Mouse (Mus musculus): Measurements from ENCODE around the gene Mfap3l. TPM values are rescaled to one million over a fixed set of nuclear protein-coding genes. Genes with fewer than 3 reads are reported as not detected.
"Not testable (repeated sequence)": the region's sequence is repeated elsewhere in the genome, so short reads cannot be mapped to it uniquely, and the experiment has no call there.

Mfap3l gene
- polyA plus RNA-seq (2014; fragmentation: Nextera tagmentation; extraction: Ambion mirVana): 1.4 and 1.6 TPM in 2 replicates

DNA sequence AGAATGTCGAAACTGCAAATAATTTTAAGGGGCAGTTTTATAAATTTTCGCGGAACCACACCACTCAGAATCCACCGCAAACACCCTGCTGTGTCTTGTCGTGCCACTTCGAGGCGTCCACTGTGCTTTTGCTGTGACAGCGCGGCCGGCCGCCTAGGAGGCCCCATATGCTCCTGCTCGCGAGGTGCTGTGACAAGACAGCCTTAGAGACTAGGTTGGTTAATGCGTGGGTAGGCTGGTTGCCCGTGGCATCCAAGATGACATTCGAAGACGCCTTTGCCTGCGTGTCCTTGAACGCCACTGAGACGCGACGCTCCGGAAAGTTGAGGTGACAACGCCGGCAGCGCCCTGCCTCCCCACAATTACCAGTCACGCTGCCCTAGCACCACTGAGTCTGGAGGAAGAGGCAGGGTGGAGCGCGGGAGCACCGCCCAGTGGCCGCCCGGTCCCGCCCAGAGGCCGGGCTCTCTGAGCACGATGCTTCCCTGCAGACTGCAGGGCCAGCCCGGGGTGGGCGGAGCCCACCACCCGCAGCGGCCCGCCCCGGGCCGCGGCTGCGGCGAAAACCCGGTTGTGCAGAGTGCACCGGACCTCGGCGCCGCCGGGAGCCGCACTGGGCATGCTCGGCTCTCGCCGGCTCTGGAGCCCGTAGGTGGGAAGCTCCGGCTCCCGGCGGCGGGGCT is at the start of gene Mfap3l:
Gene Mfap3l (plus strand): TSS at position 578 of the 683 bp plus-strand sequence.
- Histone ChIP-seq H3K27ac (ENCODE audit: low read length) (no peak within 1 kb of the TSS), H3K4me1 (ENCODE audit: control insufficient read depth, insufficient read depth, low read length) (no peaks in the 10 kb centered on the region), H3K9ac (replicated peaks; ENCODE audit: low read depth, low read length) (peak within 1 kb of the TSS; percentile 42), H3K4me3 (ENCODE audit: low read depth, low read length) (peak within 1 kb of the TSS; percentile 54), H3K4me2 (replicated peaks; ENCODE audit: low read depth, low read length) (peak within 1 kb of the TSS; percentile 99), H3K36me3 (ENCODE audit: control insufficient read depth, insufficient read depth, low read length) (no peaks in the 10 kb centered on the region), H3K9me3 (ENCODE audit: control insufficient read depth, low read depth, low read length) (no peaks in the 10 kb centered on the region), H3K27me3 (ENCODE audit: control insufficient read depth, insufficient read depth, low read length) (0 out of 2 replicates have a peak, but pooled peaks cover 8% of the 10 kb centered on the region)
- peak; percentile 99 for ATAC-seq (ENCODE audit: insufficient number of reproducible peaks, insufficient read depth, low FRiP score, low read depth)
- 1% methylated on average over 56 of the region's 60 CpGs for WGBS

DNA sequence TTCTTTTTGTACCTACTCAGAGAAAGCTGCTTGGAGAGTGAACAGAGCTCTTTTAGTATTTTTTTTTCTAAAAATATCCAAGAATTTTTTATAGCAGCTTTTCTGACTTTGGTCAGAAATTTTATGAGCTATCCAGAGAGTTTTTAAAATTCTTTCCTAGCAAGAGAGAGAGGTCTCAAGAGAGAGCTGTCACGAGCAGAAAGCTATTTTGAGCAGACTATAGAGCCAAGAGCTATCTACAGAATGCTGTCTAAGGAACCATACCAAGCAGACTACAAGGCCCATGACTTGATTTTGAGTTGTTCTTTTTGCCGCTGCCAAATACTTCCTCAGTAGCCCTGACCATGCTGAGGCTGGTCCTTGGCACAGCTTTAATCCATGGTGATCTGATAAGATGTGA is 49.3 kb upstream of the Mfap3l start:
- ATAC-seq (ENCODE audit: insufficient number of reproducible peaks, insufficient read depth, low FRiP score, low read depth): no peak
- Histone ChIP-seq H3K9me3 (ENCODE audit: control insufficient read depth, low read depth, low read length) (no peaks in the 10 kb centered on the region), H3K4me1 (ENCODE audit: control insufficient read depth, insufficient read depth, low read length) (no peaks in the 10 kb centered on the region), H3K27ac (ENCODE audit: low read length) (no peak overlapping the region), H3K4me3 (ENCODE audit: low read depth, low read length) (no peak overlapping the region), H3K9ac (replicated peaks; ENCODE audit: low read depth, low read length) (no peak overlapping the region), H3K4me2 (replicated peaks; ENCODE audit: low read depth, low read length) (no peak overlapping the region), H3K36me3 (ENCODE audit: control insufficient read depth, insufficient read depth, low read length) (no peaks in the 10 kb centered on the region), H3K27me3 (ENCODE audit: control insufficient read depth, insufficient read depth, low read length) (no peaks in the 10 kb centered on the region)
- WGBS: 81% methylated on average over 2 of the region's 2 CpGs

- H3K9me3 ChIP-seq (ENCODE audit: control insufficient read depth, low read depth, low read length); H3K4me3 ChIP-seq (ENCODE audit: low read depth, low read length); H3K27ac ChIP-seq (ENCODE audit: low read length); H3K4me1 ChIP-seq (ENCODE audit: control insufficient read depth, insufficient read depth, low read length); ATAC-seq (ENCODE audit: insufficient number of reproducible peaks, insufficient read depth, low FRiP score, low read depth); H3K36me3 ChIP-seq (ENCODE audit: control insufficient read depth, insufficient read depth, low read length); H3K4me2 ChIP-seq (replicated peaks; ENCODE audit: low read depth, low read length); H3K27me3 ChIP-seq (ENCODE audit: control insufficient read depth, insufficient read depth, low read length); H3K9ac ChIP-seq (replicated peaks; ENCODE audit: low read depth, low read length): not testable (repeated sequence)
- 82% methylated on average over 28 of the region's 29 CpGs for WGBS
Measured at GRCm38 (mm10) chr8:60591352-60592105, 41.1 kb upstream of the Mfap3l start.

- no peak overlapping the region for H3K4me3 ChIP-seq (ENCODE audit: low read depth, low read length)
- H3K36me3 ChIP-seq (ENCODE audit: control insufficient read depth, insufficient read depth, low read length): no peaks in the 10 kb centered on the region
- H3K9me3 ChIP-seq (ENCODE audit: control insufficient read depth, low read depth, low read length): no peaks in the 10 kb centered on the region
- H3K27ac ChIP-seq (ENCODE audit: low read length): no peak overlapping the region
- no peak for ATAC-seq (ENCODE audit: insufficient number of reproducible peaks, insufficient read depth, low FRiP score, low read depth)
- no peaks in the 10 kb centered on the region for H3K4me1 ChIP-seq (ENCODE audit: control insufficient read depth, insufficient read depth, low read length)
- H3K27me3 ChIP-seq (ENCODE audit: control insufficient read depth, insufficient read depth, low read length): no peaks in the 10 kb centered on the region
- H3K9ac ChIP-seq (replicated peaks; ENCODE audit: low read depth, low read length): no peak overlapping the region
- H3K4me2 ChIP-seq (replicated peaks; ENCODE audit: low read depth, low read length): no peak overlapping the region
- WGBS: 69% methylated on average over 3 of the region's 3 CpGs
Measured at GRCm38 (mm10) chr8:60594761-60595160, 37.9 kb upstream of the Mfap3l start.

GRCm38 (mm10) chr8:60611580-60612111 is 21.0 kb upstream of the Mfap3l start:
- Histone ChIP-seq H3K27ac (ENCODE audit: low read length) (no peak overlapping the region), H3K9ac (replicated peaks; ENCODE audit: low read depth, low read length) (no peak overlapping the region), H3K9me3 (ENCODE audit: control insufficient read depth, low read depth, low read length) (no peaks in the 10 kb centered on the region), H3K36me3 (ENCODE audit: control insufficient read depth, insufficient read depth, low read length) (no peaks in the 10 kb centered on the region), H3K4me3 (ENCODE audit: low read depth, low read length) (no peak overlapping the region), H3K4me2 (replicated peaks; ENCODE audit: low read depth, low read length) (no peak overlapping the region), H3K4me1 (ENCODE audit: control insufficient read depth, insufficient read depth, low read length) (no peaks in the 10 kb centered on the region), H3K27me3 (ENCODE audit: control insufficient read depth, insufficient read depth, low read length) (no peaks in the 10 kb centered on the region)
- ATAC-seq (ENCODE audit: insufficient number of reproducible peaks, insufficient read depth, low FRiP score, low read depth): no peak

DNA sequence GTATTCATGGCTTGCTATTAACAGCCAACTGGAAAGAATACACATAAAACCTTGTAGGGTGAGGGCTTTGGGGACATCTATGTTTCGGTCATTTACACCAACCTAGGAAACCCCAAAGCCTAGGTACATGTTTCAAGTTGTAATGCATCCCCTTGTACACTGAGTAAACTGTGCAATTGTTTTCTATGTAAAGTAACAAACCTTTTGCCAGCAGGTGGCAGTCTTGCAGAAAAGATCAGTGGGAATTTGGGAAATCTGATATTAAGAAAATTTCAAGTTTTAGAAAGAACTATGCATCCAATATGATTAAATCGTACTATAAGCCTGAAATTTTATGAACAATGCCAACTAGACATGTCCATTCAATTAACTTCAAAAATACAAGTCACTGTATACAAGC is 15.7 kb upstream of the Mfap3l start:
- no peak for ATAC-seq (ENCODE audit: insufficient number of reproducible peaks, insufficient read depth, low FRiP score, low read depth)
- no peaks in the 10 kb centered on the region for H3K9me3 ChIP-seq (ENCODE audit: control insufficient read depth, low read depth, low read length)
- no peaks in the 10 kb centered on the region for H3K27me3 ChIP-seq (ENCODE audit: control insufficient read depth, insufficient read depth, low read length)
- 40% methylated on average over 2 of the region's 2 CpGs for WGBS
- no peaks in the 10 kb centered on the region for H3K36me3 ChIP-seq (ENCODE audit: control insufficient read depth, insufficient read depth, low read length)
- no peak overlapping the region for H3K9ac ChIP-seq (replicated peaks; ENCODE audit: low read depth, low read length)
- no peak overlapping the region for H3K27ac ChIP-seq (ENCODE audit: low read length)
- H3K4me2 ChIP-seq (replicated peaks; ENCODE audit: low read depth, low read length): no peak overlapping the region
- no peaks in the 10 kb centered on the region for H3K4me1 ChIP-seq (ENCODE audit: control insufficient read depth, insufficient read depth, low read length)
- no peak overlapping the region for H3K4me3 ChIP-seq (ENCODE audit: low read depth, low read length)

- WGBS: 67% methylated on average over 4 of the region's 4 CpGs
- Histone ChIP-seq H3K4me1 (ENCODE audit: control insufficient read depth, insufficient read depth, low read length) (no peaks in the 10 kb centered on the region), H3K27me3 (ENCODE audit: control insufficient read depth, insufficient read depth, low read length) (no peaks in the 10 kb centered on the region), H3K36me3 (ENCODE audit: control insufficient read depth, insufficient read depth, low read length) (no peaks in the 10 kb centered on the region), H3K27ac (ENCODE audit: low read length) (no peak overlapping the region), H3K9ac (replicated peaks; ENCODE audit: low read depth, low read length) (no peak overlapping the region), H3K9me3 (ENCODE audit: control insufficient read depth, low read depth, low read length) (no peaks in the 10 kb centered on the region), H3K4me3 (ENCODE audit: low read depth, low read length) (no peak overlapping the region), H3K4me2 (replicated peaks; ENCODE audit: low read depth, low read length) (no peak overlapping the region)
- no peak for ATAC-seq (ENCODE audit: insufficient number of reproducible peaks, insufficient read depth, low FRiP score, low read depth)
Measured at GRCm38 (mm10) chr8:60621561-60621960, 11.1 kb upstream of the Mfap3l start.

GRCm38 (mm10) chr8:60622056-60622455 is 10.6 kb upstream of the Mfap3l start:
- H3K27me3 ChIP-seq (ENCODE audit: control insufficient read depth, insufficient read depth, low read length): no peaks in the 10 kb centered on the region
- WGBS: 92% methylated on average over 12 of the region's 12 CpGs
- no peak for ATAC-seq (ENCODE audit: insufficient number of reproducible peaks, insufficient read depth, low FRiP score, low read depth)

More at GRCm38 (mm10) chr8:60622056-60622455, 10.6 kb upstream of the Mfap3l start:
- Histone ChIP-seq H3K9me3 (ENCODE audit: control insufficient read depth, low read depth, low read length) (no peaks in the 10 kb centered on the region), H3K4me3 (ENCODE audit: low read depth, low read length) (no peak overlapping the region), H3K27ac (ENCODE audit: low read length) (no peak overlapping the region), H3K4me1 (ENCODE audit: control insufficient read depth, insufficient read depth, low read length) (no peaks in the 10 kb centered on the region), H3K4me2 (replicated peaks; ENCODE audit: low read depth, low read length) (no peak overlapping the region), H3K36me3 (ENCODE audit: control insufficient read depth, insufficient read depth, low read length) (no peaks in the 10 kb centered on the region), H3K9ac (replicated peaks; ENCODE audit: low read depth, low read length) (no peak overlapping the region)

Data from stomach, embryonic 14.5 days (tissue).